Mouse (Mus musculus) midbrain, embryonic 10.5 days (tissue): ENCODE data around the gene Mrvi1. TPM values are rescaled to one million over a fixed set of nuclear protein-coding genes. Genes with fewer than 3 reads are reported as not detected.
A peak's percentile ranks its signal among the peaks of the same experiment; 100 is the strongest.

Experiments
- DNase-seq: peaks from one replicate; pipeline ENCODE4 v3.0.0-alpha.2; 2017; ENCODE audit warnings: low spot score
- H3K27ac ChIP-seq: fragments of 300-500 bp; sonication (generic); replicated peaks from 2 replicates; pipeline ENCODE4 v1.5.1; 2016; ENCODE audit warnings: mild to moderate bottlenecking
- H3K27me3 ChIP-seq: fragments of 300-500 bp; sonication (generic); 2 replicates; pipeline ENCODE4 v1.6.1; 2016; ENCODE audit warnings: low read depth, mild to moderate bottlenecking; ENCODE audit not compliant: poor library complexity, severe bottlenecking
- H3K36me3 ChIP-seq: fragments of 300-500 bp; sonication (generic); 2 replicates; pipeline ENCODE4 v1.6.1; 2016; ENCODE audit warnings: mild to moderate bottlenecking, moderate library complexity
- H3K4me1 ChIP-seq: fragments of 300-500 bp; sonication (generic); 2 replicates; pipeline ENCODE4 v1.6.1; 2016
- H3K4me3 ChIP-seq: fragments of 300-500 bp; sonication (generic); 2 replicates; pipeline ENCODE4 v1.5.1; 2016; ENCODE audit warnings: mild to moderate bottlenecking, moderate library complexity
- H3K9me3 ChIP-seq: fragments of 300-500 bp; sonication (generic); replicated peaks from 2 replicates; pipeline ENCODE4 v1.6.1; 2016; ENCODE audit warnings: mild to moderate bottlenecking
- WGBS: fragments of 180-500 bp; shearing (Covaris S2); methylation state at CpG from one replicate; pipeline ENCODE4 v1.1.7; 2016; 5-methylcytosine and 5-hydroxymethylcytosine counted together
- polyA plus RNA-seq: library from polyadenylated mRNA; unstranded; fragments of >200 nt; fragmentation: Nextera tagmentation; extraction: Ambion mirVana; gene quantifications from 2 replicates; pipeline ENCODE4 v1.2.1, GENCODE M21; 2016

Mrvi1 gene
- 1.0 and 1.6 TPM in 2 replicates for polyA plus RNA-seq

GRCm38 (mm10) chr7:110982053-110982705 lies at the start of gene Mrvi1:
TSS of gene Mrvi1 (minus strand) at chr7:110982461.
- WGBS = 66% methylated on average over 7 of the region's 7 CpGs

GRCm38 (mm10) chr7:111029046-111029553 lies 46.8 kb upstream of the Mrvi1 start:
- under 1% methylated on average over 29 of the region's 29 CpGs for WGBS
- peak overlapping the region; percentile 91 for H3K4me3 ChIP-seq
- DNase-seq = no peak
- no peaks in the 10 kb centered on the region for H3K27me3 ChIP-seq
- no peaks in the 10 kb centered on the region for H3K9me3 ChIP-seq
- peaks cover 40% of the 10 kb centered on the region for H3K36me3 ChIP-seq
- H3K27ac ChIP-seq = peak overlapping the region; percentile 95
- peaks cover 22% of the 10 kb centered on the region for H3K4me1 ChIP-seq

More at GRCm38 (mm10) chr7:110982053-110982705, at the start of gene Mrvi1:
- Histone ChIP-seq H3K27me3 (no peaks in the 10 kb centered on the region), H3K4me3 (no peak within 1 kb of the TSS), H3K9me3 (no peaks in the 10 kb centered on the region), H3K4me1 (peaks cover 24% of the 10 kb centered on the region), H3K27ac (peak within 1 kb of the TSS; percentile 4; the same call in 1 of the 2 replicates), H3K36me3 (no peaks in the 10 kb centered on the region)
- DNase-seq = no peak

GRCm38 (mm10) chr7:111028281-111029045 lies 46.2 kb upstream of the Mrvi1 start, which contains the start of gene Ctr9:
TSS of gene Ctr9 (plus strand) at chr7:111028951.
- WGBS = 8% methylated on average over 45 of the region's 45 CpGs

GRCm38 (mm10) chr7:111024912-111025311 lies 42.7 kb upstream of the Mrvi1 start:
- peaks cover 25% of the 10 kb centered on the region for H3K4me1 ChIP-seq
- WGBS = 69% methylated on average over 4 of the region's 4 CpGs
- H3K4me3 ChIP-seq = no peak overlapping the region
- no peak for DNase-seq
- no peaks in the 10 kb centered on the region for H3K9me3 ChIP-seq
- H3K27ac ChIP-seq = no peak overlapping the region
- H3K27me3 ChIP-seq = no peaks in the 10 kb centered on the region
- H3K36me3 ChIP-seq = no peaks in the 10 kb centered on the region

More at GRCm38 (mm10) chr7:111028281-111029045, 46.2 kb upstream of the Mrvi1 start, which contains the start of gene Ctr9:
- H3K4me3 ChIP-seq = peak within 1 kb of the TSS; percentile 91
- peaks cover 29% of the 10 kb centered on the region for H3K4me1 ChIP-seq
- peak within 1 kb of the TSS; percentile 95 for H3K27ac ChIP-seq
- peak; percentile 95 for DNase-seq
- H3K27me3 ChIP-seq = no peaks in the 10 kb centered on the region
- H3K9me3 ChIP-seq = no peaks in the 10 kb centered on the region
- peaks cover 34% of the 10 kb centered on the region for H3K36me3 ChIP-seq

GRCm38 (mm10) chr7:111024068-111024594 lies 41.9 kb upstream of the Mrvi1 start:
- H3K36me3 ChIP-seq = no peaks in the 10 kb centered on the region
- H3K4me1 ChIP-seq = peaks cover 20% of the 10 kb centered on the region
- WGBS = 24% methylated on average over 8 of the region's 8 CpGs
- no peaks in the 10 kb centered on the region for H3K9me3 ChIP-seq
- peak; percentile 33 for DNase-seq
- peak overlapping the region; percentile 74 for H3K27ac ChIP-seq
- H3K27me3 ChIP-seq = no peaks in the 10 kb centered on the region
- H3K4me3 ChIP-seq = no peak overlapping the region

- no peak for DNase-seq
- 83% methylated on average over 4 of the region's 4 CpGs for WGBS
- Histone ChIP-seq H3K4me1 (peaks cover 16% of the 10 kb centered on the region), H3K9me3 (no peaks in the 10 kb centered on the region), H3K27ac (no peak overlapping the region), H3K27me3 (no peaks in the 10 kb centered on the region), H3K36me3 (no peaks in the 10 kb centered on the region), H3K4me3 (no peak overlapping the region)
Observed at GRCm38 (mm10) chr7:111020814-111021213, 38.6 kb upstream of the Mrvi1 start.

GRCm38 (mm10) chr7:111016921-111017320 lies 34.7 kb upstream of the Mrvi1 start:
- Histone ChIP-seq H3K36me3 (no peaks in the 10 kb centered on the region), H3K4me3 (no peak overlapping the region), H3K27ac (no peak overlapping the region), H3K9me3 (no peaks in the 10 kb centered on the region), H3K4me1 (no peaks in the 10 kb centered on the region), H3K27me3 (no peaks in the 10 kb centered on the region)
- DNase-seq = no peak
- WGBS = 86% methylated on average over 3 of the region's 3 CpGs

GRCm38 (mm10) chr7:111015731-111016130 lies 33.5 kb upstream of the Mrvi1 start:
- no peak for DNase-seq
- Histone ChIP-seq H3K27ac (no peak overlapping the region), H3K27me3 (no peaks in the 10 kb centered on the region), H3K9me3 (no peaks in the 10 kb centered on the region), H3K36me3 (no peaks in the 10 kb centered on the region), H3K4me1 (no peaks in the 10 kb centered on the region), H3K4me3 (no peak overlapping the region)
- WGBS = 74% methylated on average over 5 of the region's 5 CpGs

GRCm38 (mm10) chr7:111014893-111015292 lies 32.6 kb upstream of the Mrvi1 start:
- Histone ChIP-seq H3K9me3 (no peaks in the 10 kb centered on the region), H3K4me3 (no peak overlapping the region), H3K36me3 (no peaks in the 10 kb centered on the region), H3K27me3 (no peaks in the 10 kb centered on the region), H3K27ac (no peak overlapping the region), H3K4me1 (no peaks in the 10 kb centered on the region)
- DNase-seq = peak; percentile 86
- 43% methylated on average over 5 of the region's 5 CpGs for WGBS

- Histone ChIP-seq H3K9me3 (no peaks in the 10 kb centered on the region), H3K27me3 (no peaks in the 10 kb centered on the region), H3K27ac (no peak overlapping the region), H3K4me1 (no peaks in the 10 kb centered on the region), H3K36me3 (no peaks in the 10 kb centered on the region), H3K4me3 (no peak overlapping the region)
- DNase-seq = no peak
- WGBS = 81% methylated on average over 7 of the region's 7 CpGs
Observed at GRCm38 (mm10) chr7:111014039-111014605, 31.9 kb upstream of the Mrvi1 start.

GRCm38 (mm10) chr7:111004136-111004840 lies 22.0 kb upstream of the Mrvi1 start:
- Histone ChIP-seq H3K4me3 (no peak overlapping the region), H3K4me1 (no peaks in the 10 kb centered on the region), H3K36me3 (no peaks in the 10 kb centered on the region), H3K27ac (no peak overlapping the region), H3K27me3 (no peaks in the 10 kb centered on the region), H3K9me3 (no peaks in the 10 kb centered on the region)
- 87% methylated on average over 3 of the region's 3 CpGs for WGBS
- no peak for DNase-seq
